Mouse (Mus musculus): ENCODE data around the gene Sgpp1.

GRCm38 (mm10) chr12:75766395-75766794, 30.9 kb upstream of the Sgpp1 start:
- TF ChIP-seq CTCF (IDR thresholded peaks at IDR 0.05; ENCODE audit: extremely low read depth, insufficient read depth, insufficient read length, insufficient replicate concordance) (no peak), POLR2A (IDR thresholded peaks at IDR 0.05; ENCODE audit: low read depth, low read length) (no peak)

Measured in spleen, adult 2 months (tissue).